Mouse (Mus musculus) heart, adult 9 months (tissue): ENCODE data around the gene Plaur.
"Not testable (repeated sequence)": the region's sequence is repeated elsewhere in the genome, so short reads cannot be mapped to it uniquely, and the experiment has no call there.

Experiments used
- DNase-seq, 2 experiments: peaks; one replicate each; pipeline ENCODE4 v3.0.0; 2022; ENCODE audit warnings: low spot score in 2 of 2

Plaur gene

GRCm38 (mm10) chr7:24507726-24508114 is 45.4 kb downstream of the Plaur start:
- DNase-seq = no peak

- no peak for DNase-seq
Observed at GRCm38 (mm10) chr7:24512355-24512754, 50.1 kb downstream of the Plaur start, which contains the start of gene AC161166.1. AC161166.1 (minus strand) TSS chr7:24512455.

GRCm38 (mm10) chr7:24516319-24516718 is 54.0 kb downstream of the Plaur start:
- not testable (repeated sequence) for DNase-seq

DNA sequence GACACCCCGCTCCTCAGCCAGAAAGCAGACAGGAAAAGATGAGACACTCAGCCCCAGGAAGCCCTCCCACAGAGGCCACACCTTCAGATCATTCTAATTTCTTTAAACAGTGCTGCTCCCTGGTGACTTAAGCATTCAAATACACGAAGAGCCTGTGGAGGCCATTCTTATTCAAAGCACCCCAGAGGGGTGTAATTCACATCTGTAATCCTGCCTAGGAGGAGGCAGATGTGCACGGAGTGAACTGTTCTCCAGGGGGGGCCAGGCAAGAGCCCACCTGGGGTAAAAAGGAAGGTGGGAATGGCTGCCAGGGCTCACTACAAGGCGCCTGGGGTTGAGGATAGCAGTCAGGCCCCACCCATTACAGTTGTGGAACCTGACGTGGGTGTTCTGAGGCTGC is 54.8 kb downstream of the Plaur start:
- no peak for DNase-seq

- DNase-seq = peak in 1 of 2 experiments; percentile 38
Observed at GRCm38 (mm10) chr7:24517654-24518053, 55.4 kb downstream of the Plaur start.

GRCm38 (mm10) chr7:24519130-24519529 is 56.8 kb downstream of the Plaur start:
- DNase-seq = no peak

- not testable (repeated sequence) for DNase-seq
Observed at GRCm38 (mm10) chr7:24520054-24520453, 57.8 kb downstream of the Plaur start.

- no peak for DNase-seq
Observed at GRCm38 (mm10) chr7:24522805-24523204, 60.5 kb downstream of the Plaur start.

GRCm38 (mm10) chr7:24523723-24524122 is 61.4 kb downstream of the Plaur start:
- no peak for DNase-seq

- no peak for DNase-seq
Observed at GRCm38 (mm10) chr7:24524978-24525377, 62.7 kb downstream of the Plaur start.
